Mouse (Mus musculus): ENCODE measurements at regions not wholly inside any gene's neighbourhood (a gene's known extent, or its start where the extent isn't known, plus 50 kb on each side); places are given as distances from the start of the nearest gene placed in this dataset.

GRCm38 (mm10) chr4:114733256-114734004, 88.1 kb upstream of the Gm12830 start:
- Histone ChIP-seq H3K27me3 (ENCODE audit: insufficient read depth, poor library complexity, severe bottlenecking) (peaks cover 67% of the 10 kb centered on the region), H3K9me3 (no peaks in the 10 kb centered on the region), H3K36me3 (no peaks in the 10 kb centered on the region), H3K4me3 (no peak overlapping the region), H3K27ac (no peak overlapping the region), H3K4me1 (replicated peaks) (peaks cover 8% of the 10 kb centered on the region)
- WGBS = 86% methylated on average over 10 of the region's 10 CpGs
- DNase-seq (ENCODE audit: low spot score) = no peak

DNA sequence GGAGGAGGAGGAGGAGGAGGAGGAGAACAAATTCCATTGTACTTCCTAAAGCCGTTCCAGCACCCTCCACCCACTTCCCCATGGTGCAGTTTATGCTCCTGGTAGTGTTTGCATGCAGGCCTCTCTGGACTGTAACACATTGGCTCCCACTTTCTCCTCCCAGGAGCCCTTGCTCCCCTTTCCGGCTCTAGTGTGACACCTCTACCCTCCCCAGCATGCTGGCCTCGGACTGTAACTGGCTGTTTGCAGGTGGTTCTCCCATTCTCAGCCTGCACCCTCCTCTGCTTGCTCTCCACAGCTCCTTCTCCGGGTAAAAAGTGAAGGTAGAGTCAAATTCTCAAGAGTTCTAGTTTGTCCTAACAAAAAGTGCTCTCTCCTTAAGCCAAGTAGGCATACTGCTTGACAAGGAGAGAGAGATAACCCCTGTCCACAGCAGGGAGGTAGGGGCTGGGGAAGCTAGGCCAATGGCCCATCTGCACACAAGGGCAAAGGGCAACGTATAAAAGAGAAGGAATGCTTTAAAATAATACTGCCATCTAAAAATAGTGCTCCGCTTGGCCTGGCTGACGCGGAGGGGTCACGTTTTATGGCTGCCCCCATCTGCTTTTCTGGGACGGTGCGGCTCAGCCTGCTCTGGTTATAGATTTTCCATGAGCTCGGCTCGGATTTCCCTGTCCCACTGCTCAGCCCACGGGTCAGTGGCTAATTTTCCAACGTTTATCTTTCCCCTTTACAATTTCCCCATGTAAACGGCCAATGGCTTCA, 82.4 kb upstream of the Gm12830 start:
- peak; percentile 52 for DNase-seq (ENCODE audit: low spot score)
- H3K4me3 ChIP-seq = no peak overlapping the region
- no peak overlapping the region for H3K27ac ChIP-seq
- no peaks in the 10 kb centered on the region for H3K9me3 ChIP-seq
- peaks cover 25% of the 10 kb centered on the region; the same call in 1 of the 2 replicates for H3K27me3 ChIP-seq (ENCODE audit: insufficient read depth, poor library complexity, severe bottlenecking)
- H3K36me3 ChIP-seq = no peaks in the 10 kb centered on the region
- peaks cover 15% of the 10 kb centered on the region for H3K4me1 ChIP-seq (replicated peaks)
- WGBS = 52% methylated on average over 16 of the region's 16 CpGs

DNA sequence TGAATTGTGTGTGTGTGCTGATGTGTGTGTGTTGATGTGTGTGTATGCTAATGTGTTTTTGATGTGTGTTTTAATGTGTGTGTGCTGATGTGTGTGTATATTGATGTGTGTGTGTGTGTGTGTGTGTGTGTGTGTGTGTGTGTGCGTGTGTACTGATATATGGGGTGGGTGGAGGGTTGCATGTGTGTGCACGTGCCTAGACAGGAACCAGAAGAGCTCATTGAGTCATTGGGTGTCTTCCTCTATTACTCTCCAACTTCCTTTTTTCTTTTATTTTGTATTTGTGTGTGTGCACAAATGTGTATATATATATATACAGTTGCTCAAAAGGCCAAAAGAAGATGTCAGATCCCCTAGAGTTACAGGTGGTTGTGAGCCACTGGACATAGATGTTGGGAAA, 73.4 kb upstream of the Gm12830 start:
- WGBS = 82% methylated on average over 2 of the region's 2 CpGs

GRCm38 (mm10) chr4:114759837-114760236, 61.7 kb upstream of the Gm12830 start:
- no peak for DNase-seq (ENCODE audit: low spot score)
- H3K27me3 ChIP-seq (ENCODE audit: insufficient read depth, poor library complexity, severe bottlenecking) = no peaks in the 10 kb centered on the region

More for the DNA sequence above, 73.4 kb upstream of the Gm12830 start:
- H3K27ac ChIP-seq = no peak overlapping the region
- no peak for DNase-seq (ENCODE audit: low spot score)
- H3K9me3 ChIP-seq = peaks cover 7% of the 10 kb centered on the region; the same call in 1 of the 2 replicates
- H3K27me3 ChIP-seq (ENCODE audit: insufficient read depth, poor library complexity, severe bottlenecking) = no peaks in the 10 kb centered on the region
- H3K4me3 ChIP-seq = no peak overlapping the region
- H3K4me1 ChIP-seq (replicated peaks) = no peaks in the 10 kb centered on the region
- H3K36me3 ChIP-seq = no peaks in the 10 kb centered on the region

DNA sequence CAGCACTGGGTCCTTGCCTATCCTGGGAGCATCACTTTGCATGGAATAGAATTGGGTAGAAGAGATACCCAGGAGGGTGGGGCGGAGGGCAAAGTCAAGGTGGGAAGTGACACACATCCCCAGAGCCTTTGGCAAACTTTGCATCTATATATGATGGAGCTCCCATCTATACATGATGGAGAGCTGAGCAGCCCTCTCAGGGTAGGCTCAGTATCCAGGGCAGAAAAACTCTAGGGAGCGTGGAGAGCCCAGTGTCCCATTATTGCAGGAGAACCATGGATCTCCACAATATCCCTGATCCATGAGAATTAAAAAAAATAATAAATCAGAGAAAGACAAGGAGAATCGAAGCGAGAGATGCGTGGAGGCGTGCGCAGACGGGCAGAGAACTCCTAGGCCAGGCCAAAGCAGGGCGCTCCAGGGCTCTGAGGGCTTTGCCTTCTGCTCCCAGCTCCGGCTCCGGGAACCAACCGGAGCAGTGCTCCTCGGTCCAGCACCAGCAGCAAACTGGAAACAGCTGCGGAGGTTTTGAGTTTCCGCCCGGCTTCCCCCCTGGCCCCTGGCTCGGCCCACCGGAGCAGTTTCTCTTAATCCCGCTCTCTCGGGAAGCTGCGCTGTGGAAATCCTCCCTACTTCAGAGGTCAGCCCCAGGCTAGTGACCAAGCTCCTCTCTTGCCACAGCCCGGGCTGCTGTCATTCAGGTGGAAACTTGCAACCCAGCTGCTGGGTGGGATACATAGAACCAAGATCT, 54.7 kb upstream of the Gm12830 start:
- H3K4me1 ChIP-seq (replicated peaks) = peaks cover 21% of the 10 kb centered on the region
- no peaks in the 10 kb centered on the region for H3K36me3 ChIP-seq
- H3K9me3 ChIP-seq = no peaks in the 10 kb centered on the region
- DNase-seq (ENCODE audit: low spot score) = peak; percentile 64
- peaks cover 6% of the 10 kb centered on the region for H3K27me3 ChIP-seq (ENCODE audit: insufficient read depth, poor library complexity, severe bottlenecking)
- 56% methylated on average over 22 of the region's 22 CpGs for WGBS
- no peak overlapping the region; the same call in 1 of the 2 replicates for H3K27ac ChIP-seq
- no peak overlapping the region for H3K4me3 ChIP-seq

More at GRCm38 (mm10) chr4:114759837-114760236, 61.7 kb upstream of the Gm12830 start:
- no peak overlapping the region for H3K4me3 ChIP-seq
- no peak overlapping the region for H3K27ac ChIP-seq
- no peaks in the 10 kb centered on the region for H3K9me3 ChIP-seq
- no peaks in the 10 kb centered on the region for H3K4me1 ChIP-seq (replicated peaks)
- no peaks in the 10 kb centered on the region for H3K36me3 ChIP-seq

Measured in hindbrain, embryonic 10.5 days (tissue).